Mouse (Mus musculus): ENCODE measurements around the gene Adarb2. TPM values are rescaled to one million over a fixed set of nuclear protein-coding genes. Genes with fewer than 3 reads are reported as not detected.

Gene Adarb2
- total and polyA plus RNA-seq, 3 experiments, result not detected

DNA sequence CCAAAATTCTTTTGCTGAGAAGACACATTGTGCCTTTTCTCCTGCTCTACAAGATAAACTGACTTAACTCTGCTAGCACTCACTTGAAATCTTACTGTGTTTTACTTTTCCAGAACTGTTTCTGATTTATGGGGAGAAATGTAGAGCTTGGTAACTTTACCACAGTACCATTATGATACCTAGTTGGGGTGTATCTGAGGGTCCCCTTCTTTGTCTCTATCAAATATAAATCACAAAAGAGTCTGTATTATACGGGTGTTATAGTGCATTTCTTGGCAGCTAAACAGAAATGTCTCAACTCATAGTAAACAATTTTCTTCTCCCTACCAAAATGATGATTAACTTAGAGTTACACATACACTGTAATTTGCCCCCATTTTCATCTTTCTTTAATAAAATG lies 162.9 kb downstream of the Adarb2 start:
- TF ChIP-seq POLR2A (IDR thresholded peaks at IDR 0.05; ENCODE audit: insufficient read depth, low read depth, low read length) (no peak), EP300 (IDR thresholded peaks at IDR 0.05; ENCODE audit: insufficient read depth, low read depth, low read length) (no peak), CTCF (IDR thresholded peaks at IDR 0.05) (no peak)
- H3K4me3 ChIP-seq, result no peak overlapping the region
- no peak for DNase-seq
- 61% methylated on average over 1 of the region's 1 CpGs for WGBS
- no peaks in the 10 kb centered on the region for H3K27me3 ChIP-seq (ENCODE audit: control insufficient read depth, insufficient read depth, low read length)
- no peak overlapping the region for H3K9ac ChIP-seq (ENCODE audit: low read depth, low read length)
- no peaks in the 10 kb centered on the region for H3K4me1 ChIP-seq (ENCODE audit: control insufficient read depth, insufficient read depth, low read length)
- intact Hi-C loops (cut with DNase I), result no loop called here
- H3K79me2 ChIP-seq (replicated peaks; ENCODE audit: control insufficient read depth, insufficient read depth, low read length), result no peaks in the 10 kb centered on the region
- no peaks in the 10 kb centered on the region for H3K36me3 ChIP-seq (ENCODE audit: control insufficient read depth, insufficient read depth, low read length)
- H3K27ac ChIP-seq, result no peak overlapping the region

DNA sequence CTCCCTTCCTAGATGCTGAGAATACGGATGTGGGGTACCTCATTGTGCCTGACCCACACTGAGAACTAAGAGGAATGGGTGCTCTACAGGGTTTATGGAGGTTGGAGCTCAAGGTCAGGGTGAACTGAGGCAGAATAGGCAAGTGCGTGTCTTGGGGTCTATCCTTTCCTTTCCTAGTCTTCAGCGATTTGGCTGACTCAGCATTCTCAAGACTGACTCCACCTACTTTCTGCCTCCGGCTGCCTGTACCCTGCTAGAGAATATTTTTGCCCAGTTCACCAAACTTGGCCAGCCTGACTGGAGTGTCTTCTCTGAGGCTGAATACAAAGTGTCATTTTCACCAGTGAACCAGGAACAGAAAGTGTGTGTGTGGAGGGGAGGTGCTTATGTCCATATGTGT lies 163.4 kb downstream of the Adarb2 start:
- H3K4me3 ChIP-seq, result no peak overlapping the region
- WGBS, result 73% methylated on average over 4 of the region's 4 CpGs
- H3K27ac ChIP-seq, result no peak overlapping the region
- intact Hi-C loops (cut with DNase I), result no loop called here
- no peaks in the 10 kb centered on the region for H3K27me3 ChIP-seq (ENCODE audit: control insufficient read depth, insufficient read depth, low read length)
- H3K9ac ChIP-seq (ENCODE audit: low read depth, low read length), result no peak overlapping the region
- TF ChIP-seq EP300 (IDR thresholded peaks at IDR 0.05; ENCODE audit: insufficient read depth, low read depth, low read length) (no peak), POLR2A (IDR thresholded peaks at IDR 0.05; ENCODE audit: insufficient read depth, low read depth, low read length) (no peak)
- no peaks in the 10 kb centered on the region for H3K36me3 ChIP-seq (ENCODE audit: control insufficient read depth, insufficient read depth, low read length)
- H3K79me2 ChIP-seq (replicated peaks; ENCODE audit: control insufficient read depth, insufficient read depth, low read length), result no peaks in the 10 kb centered on the region
- no peak for DNase-seq
- no peaks in the 10 kb centered on the region for H3K4me1 ChIP-seq (ENCODE audit: control insufficient read depth, insufficient read depth, low read length)

DNA sequence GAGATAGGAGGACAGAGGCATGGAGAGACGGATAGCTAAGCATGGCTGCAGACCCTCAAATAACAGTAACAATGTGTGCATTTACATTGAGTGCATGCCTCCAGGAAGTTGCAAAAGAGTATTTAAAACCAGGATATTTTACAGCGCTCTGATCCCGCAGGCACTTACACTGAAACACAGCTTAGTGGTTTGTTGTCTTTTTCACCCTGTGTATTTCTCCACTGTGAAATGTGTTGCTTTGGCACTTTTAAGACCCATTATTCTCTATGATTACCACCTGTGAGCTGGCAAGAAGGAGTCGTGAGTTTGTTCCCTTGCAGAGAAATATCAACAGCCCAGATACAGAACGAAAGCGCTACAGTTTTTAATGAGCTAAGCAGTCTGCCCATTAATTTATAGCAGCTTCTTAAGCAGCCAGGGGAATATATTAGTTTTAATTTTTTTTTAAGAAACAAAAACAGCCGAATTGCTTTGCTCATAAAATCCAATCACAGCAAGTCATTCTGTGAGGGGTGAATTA lies 167.3 kb downstream of the Adarb2 start:
- WGBS, result 76% methylated on average over 7 of the region's 7 CpGs
- Histone ChIP-seq H3K27ac (no peak overlapping the region), H3K4me3 (no peak overlapping the region), H3K79me2 (replicated peaks; ENCODE audit: control insufficient read depth, insufficient read depth, low read length) (no peaks in the 10 kb centered on the region), H3K27me3 (ENCODE audit: control insufficient read depth, insufficient read depth, low read length) (no peaks in the 10 kb centered on the region), H3K4me1 (ENCODE audit: control insufficient read depth, insufficient read depth, low read length) (no peaks in the 10 kb centered on the region), H3K9ac (ENCODE audit: low read depth, low read length) (no peak overlapping the region), H3K36me3 (ENCODE audit: control insufficient read depth, insufficient read depth, low read length) (no peaks in the 10 kb centered on the region)
- no peak for TF ChIP-seq POLR2A (IDR thresholded peaks at IDR 0.05; ENCODE audit: insufficient read depth, low read depth, low read length)
- no peak for TF ChIP-seq EP300 (IDR thresholded peaks at IDR 0.05; ENCODE audit: insufficient read depth, low read depth, low read length)
- TF ChIP-seq CTCF (IDR thresholded peaks at IDR 0.05), result no peak
- no peak for DNase-seq
- intact Hi-C loops (cut with DNase I), result no loop called here

DNA sequence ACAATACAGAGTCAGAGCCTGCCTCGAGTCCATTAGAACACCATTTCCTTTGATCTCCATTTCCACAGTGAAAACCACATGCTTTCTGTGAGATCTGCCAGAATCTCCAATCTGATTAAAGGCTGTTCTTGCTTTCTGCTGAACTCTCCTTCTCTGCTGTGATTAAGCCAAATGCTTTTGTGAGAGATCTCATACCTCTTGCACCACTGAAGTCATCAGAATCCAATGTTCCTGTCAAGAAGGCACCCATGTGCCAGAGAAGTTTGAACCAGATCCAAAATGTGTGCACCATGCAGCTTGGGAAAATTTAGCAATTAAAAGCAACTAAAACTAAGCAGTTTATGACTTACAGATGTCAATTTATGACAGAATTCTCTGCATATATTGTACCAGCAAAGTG lies 185.9 kb downstream of the Adarb2 start:
- no peak for DNase-seq
- no peaks in the 10 kb centered on the region for H3K36me3 ChIP-seq (ENCODE audit: control insufficient read depth, insufficient read depth, low read length)
- no peak overlapping the region for H3K9ac ChIP-seq (ENCODE audit: low read depth, low read length)
- TF ChIP-seq POLR2A (IDR thresholded peaks at IDR 0.05; ENCODE audit: insufficient read depth, low read depth, low read length) (no peak), CTCF (IDR thresholded peaks at IDR 0.05) (no peak), EP300 (IDR thresholded peaks at IDR 0.05; ENCODE audit: insufficient read depth, low read depth, low read length) (no peak)
- H3K79me2 ChIP-seq (replicated peaks; ENCODE audit: control insufficient read depth, insufficient read depth, low read length), result no peaks in the 10 kb centered on the region
- H3K4me3 ChIP-seq, result no peak overlapping the region
- no peaks in the 10 kb centered on the region for H3K4me1 ChIP-seq (ENCODE audit: control insufficient read depth, insufficient read depth, low read length)
- no peaks in the 10 kb centered on the region for H3K27me3 ChIP-seq (ENCODE audit: control insufficient read depth, insufficient read depth, low read length)
- H3K27ac ChIP-seq, result no peak overlapping the region
- WGBS, result 53% methylated on average over 1 of the region's 1 CpGs
- intact Hi-C loops (cut with DNase I), result no loop called here

DNA sequence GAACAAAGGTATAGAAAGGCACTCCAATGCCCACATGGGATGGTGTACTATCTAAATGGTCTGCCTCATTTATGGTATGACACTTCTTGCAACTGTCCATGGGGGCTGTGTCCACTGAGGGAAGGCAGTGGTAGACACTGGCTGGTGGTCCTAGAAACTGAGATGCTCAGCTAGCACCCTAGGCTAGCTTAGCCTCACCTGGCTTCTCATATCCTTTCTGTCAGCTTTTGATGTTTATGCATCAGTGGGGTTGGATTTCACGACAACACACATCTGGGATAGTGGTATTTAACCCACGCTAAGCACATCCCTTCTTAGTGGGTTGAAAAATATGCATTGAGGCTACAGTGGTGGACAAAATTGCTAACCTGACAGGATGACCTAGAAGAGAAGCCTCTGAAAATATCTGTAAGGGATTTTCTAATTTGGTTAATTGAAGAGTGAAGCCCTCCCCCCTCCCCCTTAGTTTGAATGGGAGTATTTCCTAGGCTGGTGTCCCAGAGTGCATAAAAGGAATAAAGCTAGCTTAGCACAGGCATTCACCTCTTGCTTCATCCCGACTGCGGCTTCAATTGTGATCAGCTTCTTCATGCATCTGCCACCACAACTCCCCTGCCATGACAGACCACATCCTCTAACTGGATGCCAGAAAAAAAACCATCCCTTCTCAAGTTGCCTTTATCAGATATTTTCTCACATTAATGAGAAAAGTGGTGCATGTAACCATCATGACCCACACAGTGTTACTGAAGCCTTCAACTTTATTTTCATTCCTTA lies 197.8 kb downstream of the Adarb2 start:
- TF ChIP-seq POLR2A (IDR thresholded peaks at IDR 0.05; ENCODE audit: insufficient read depth, low read depth, low read length) (no peak), CTCF (IDR thresholded peaks at IDR 0.05) (no peak), EP300 (IDR thresholded peaks at IDR 0.05; ENCODE audit: insufficient read depth, low read depth, low read length) (no peak)
- Histone ChIP-seq H3K27ac (no peak overlapping the region), H3K9ac (ENCODE audit: low read depth, low read length) (no peak overlapping the region), H3K79me2 (replicated peaks; ENCODE audit: control insufficient read depth, insufficient read depth, low read length) (no peaks in the 10 kb centered on the region), H3K36me3 (ENCODE audit: control insufficient read depth, insufficient read depth, low read length) (no peaks in the 10 kb centered on the region), H3K27me3 (ENCODE audit: control insufficient read depth, insufficient read depth, low read length) (no peaks in the 10 kb centered on the region), H3K4me1 (ENCODE audit: control insufficient read depth, insufficient read depth, low read length) (no peaks in the 10 kb centered on the region), H3K4me3 (no peak overlapping the region)
- 74% methylated on average over 4 of the region's 4 CpGs for WGBS
- intact Hi-C loops (cut with DNase I), result no loop called here
- DNase-seq, result no peak

DNA sequence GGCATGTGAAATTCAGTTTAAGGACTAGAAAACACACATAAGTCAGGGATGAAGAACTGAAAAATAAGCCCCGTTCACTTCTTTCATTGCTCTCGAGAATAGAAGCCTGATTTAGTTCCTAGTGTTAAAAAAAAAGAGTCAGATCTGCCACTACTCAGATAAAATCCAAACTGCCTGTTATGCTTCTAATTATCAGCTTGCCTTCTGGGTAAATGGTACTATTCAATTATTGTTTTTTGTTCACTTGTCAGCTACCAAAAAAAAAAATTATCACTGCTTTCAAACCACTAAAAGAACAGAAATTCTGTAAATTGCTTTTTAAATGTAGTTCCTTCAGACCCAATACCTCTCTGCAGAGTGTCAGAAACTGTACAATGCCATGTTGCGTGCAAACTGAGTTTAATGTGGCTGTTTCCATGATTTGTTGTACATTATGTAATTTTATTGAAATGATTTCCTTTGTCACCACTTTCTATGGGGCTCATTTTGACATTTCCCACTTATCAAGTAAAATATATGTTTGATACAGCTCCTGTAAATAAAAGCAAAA lies 199.7 kb downstream of the Adarb2 start:
- Histone ChIP-seq H3K27ac (no peak overlapping the region), H3K4me1 (ENCODE audit: control insufficient read depth, insufficient read depth, low read length) (no peaks in the 10 kb centered on the region), H3K79me2 (replicated peaks; ENCODE audit: control insufficient read depth, insufficient read depth, low read length) (no peaks in the 10 kb centered on the region), H3K9ac (ENCODE audit: low read depth, low read length) (no peak overlapping the region), H3K4me3 (no peak overlapping the region), H3K27me3 (ENCODE audit: control insufficient read depth, insufficient read depth, low read length) (no peaks in the 10 kb centered on the region), H3K36me3 (ENCODE audit: control insufficient read depth, insufficient read depth, low read length) (no peaks in the 10 kb centered on the region)
- no peak for DNase-seq
- TF ChIP-seq CTCF (IDR thresholded peaks at IDR 0.05) (no peak), EP300 (IDR thresholded peaks at IDR 0.05; ENCODE audit: insufficient read depth, low read depth, low read length) (no peak), POLR2A (IDR thresholded peaks at IDR 0.05; ENCODE audit: insufficient read depth, low read depth, low read length) (no peak)
- intact Hi-C loops (cut with DNase I), result no loop called here
- WGBS, result 56% methylated on average over 3 of the region's 3 CpGs

All from heart, adult 2 months (tissue).